Mouse (Mus musculus): ENCODE results near the gene Dennd6b. TPM values are rescaled to one million over a fixed set of nuclear protein-coding genes. Genes with fewer than 3 reads are reported as not detected.

Dennd6b gene
- total and polyA plus RNA-seq, 3 experiments: 4.1 to 9.1 (median 9.0) TPM

GRCm38 (mm10) chr15:89215611-89216233 is 19.4 kb upstream of the Dennd6b start:
- peaks cover 13% of the 10 kb centered on the region for H3K79me2 ChIP-seq (replicated peaks; ENCODE audit: control insufficient read depth, extremely low read depth, insufficient read depth, poor library complexity, severe bottlenecking)
- H3K27ac ChIP-seq (ENCODE audit: insufficient read depth, low read depth): peak overlapping the region; percentile 64
- peaks cover 4% of the 10 kb centered on the region for H3K9me3 ChIP-seq (replicated peaks; ENCODE audit: low read length)
- H3K27me3 ChIP-seq (replicated peaks): no peaks in the 10 kb centered on the region
- peaks cover 0 to 16% of the 10 kb centered on the region in 2 experiments for H3K36me3 ChIP-seq (replicated peaks in 1 of 2; ENCODE audit: control insufficient read depth in 1 of 2, insufficient read depth in 1 of 2, low read length in 1 of 2)
- in situ Hi-C loops (cut with MboI; ENCODE audit: low pct_ligation_motif_present, low pct_unique_long_range_greater_than_20kb, low sequenced_read_pairs): loop anchor here (25.0 kb wide), 1 partner anchor 253 kb away; the partner anchor contains the start of gene Ttll8
- DNase-seq (ENCODE audit: extremely low read depth): no peak
- peaks cover 9 to 33% of the 10 kb centered on the region in 2 experiments; a peak in 3 of 4 replicates for H3K4me1 ChIP-seq (ENCODE audit: control insufficient read depth in 1 of 2, insufficient read depth in 2 of 2)
- H3K9ac ChIP-seq (ENCODE audit: insufficient read depth, low read depth): no peak overlapping the region
- dilution Hi-C loops (cut with MboI; ENCODE audit: extremely low pct_ligation_motif_present, extremely low pct_unique_long_range_greater_than_20kb, low sequenced_read_pairs): no loop called here
- TF ChIP-seq ZNF384 (IDR thresholded peaks at IDR 0.05; ENCODE audit: low read depth, low read length) (no peak), MAX (IDR thresholded peaks at IDR 0.05; ENCODE audit: low read length) (no peak), PAX5 (IDR thresholded peaks at IDR 0.05; ENCODE audit: low read length) (no peak), ZMIZ1 (IDR thresholded peaks at IDR 0.05; ENCODE audit: low read depth, low read length) (no peak), RAD21 (IDR thresholded peaks at IDR 0.05; ENCODE audit: low read depth, low read length) (no peak), CHD1 (IDR thresholded peaks at IDR 0.05; ENCODE audit: low read depth, low read length) (no peak), JUND (conservative IDR thresholded peaks at IDR 0.05; ENCODE audit: low read depth, low read length) (no peak), TCF12 (IDR thresholded peaks at IDR 0.05; ENCODE audit: low read depth, low read length) (no peak), MYC (IDR thresholded peaks at IDR 0.05; ENCODE audit: low read depth, low read length) (no peak), ETS1 (conservative IDR thresholded peaks at IDR 0.05; ENCODE audit: low read depth, low read length) (no peak), ZC3H11A (IDR thresholded peaks at IDR 0.05; ENCODE audit: low read depth, low read length) (no peak), MEF2A (IDR thresholded peaks at IDR 0.05; ENCODE audit: borderline replicate concordance, low read depth, low read length) (no peak)
- peak overlapping the region; percentile 24; the same call in 1 of the 2 replicates for H3K4me2 ChIP-seq (ENCODE audit: insufficient read depth, low read depth, poor library complexity, severe bottlenecking)
- H3K4me3 ChIP-seq (replicated peaks in 1 of 3; ENCODE audit: low read depth in 2 of 3, low read length in 2 of 3, poor library complexity in 1 of 3): no peak overlapping the region

GRCm38 (mm10) chr15:89214953-89215352 is 18.7 kb upstream of the Dennd6b start:
- peaks cover 9 to 36% of the 10 kb centered on the region in 2 experiments; a peak in 3 of 4 replicates for H3K4me1 ChIP-seq (ENCODE audit: control insufficient read depth in 1 of 2, insufficient read depth in 2 of 2)
- TF ChIP-seq EP300 (IDR thresholded peaks at IDR 0.05; ENCODE audit: low read length): peak; percentile 62
- TF ChIP-seq MAZ (IDR thresholded peaks at IDR 0.05; ENCODE audit: low read depth, low read length): no peak
- peak; percentile 45; the same call in 1 of the 2 replicates for TF ChIP-seq JUN (IDR thresholded peaks at IDR 0.05; ENCODE audit: insufficient read depth, low read depth, low read length)
- TF ChIP-seq CHD1 (IDR thresholded peaks at IDR 0.05; ENCODE audit: low read depth, low read length): no peak
- no peak; the same call in 1 of the 2 replicates for TF ChIP-seq ETS1 (conservative IDR thresholded peaks at IDR 0.05; ENCODE audit: low read depth, low read length)
- peak; percentile 90 for TF ChIP-seq MEF2A (IDR thresholded peaks at IDR 0.05; ENCODE audit: borderline replicate concordance, low read depth, low read length)
- TF ChIP-seq IRF4 (IDR thresholded peaks at IDR 0.05; ENCODE audit: low read depth, low read length): peak; percentile 74; the same call in 1 of the 2 replicates
- TF ChIP-seq ZNF384 (IDR thresholded peaks at IDR 0.05; ENCODE audit: low read depth, low read length): 0 out of 2 replicates have a peak, but pooled peaks have one; percentile 23
- DNase-seq (ENCODE audit: extremely low read depth): peak; percentile 14
- H3K4me3 ChIP-seq (replicated peaks in 1 of 3; ENCODE audit: low read depth in 2 of 3, low read length in 2 of 3, poor library complexity in 1 of 3): no peak overlapping the region
- H3K27me3 ChIP-seq (replicated peaks): no peaks in the 10 kb centered on the region
- H3K9ac ChIP-seq (ENCODE audit: insufficient read depth, low read depth): no peak overlapping the region; the same call in 1 of the 2 replicates
- H3K79me2 ChIP-seq (replicated peaks; ENCODE audit: control insufficient read depth, extremely low read depth, insufficient read depth, poor library complexity, severe bottlenecking): peaks cover 13% of the 10 kb centered on the region
- H3K4me2 ChIP-seq (ENCODE audit: insufficient read depth, low read depth, poor library complexity, severe bottlenecking): peak overlapping the region; percentile 24; the same call in 1 of the 2 replicates
- dilution Hi-C loops (cut with MboI; ENCODE audit: extremely low pct_ligation_motif_present, extremely low pct_unique_long_range_greater_than_20kb, low sequenced_read_pairs): no loop called here
- peaks cover 0 to 16% of the 10 kb centered on the region in 2 experiments for H3K36me3 ChIP-seq (replicated peaks in 1 of 2; ENCODE audit: control insufficient read depth in 1 of 2, insufficient read depth in 1 of 2, low read length in 1 of 2)
- in situ Hi-C loops (cut with MboI; ENCODE audit: low pct_ligation_motif_present, low pct_unique_long_range_greater_than_20kb, low sequenced_read_pairs): loop anchor here (25.0 kb wide), 1 partner anchor 253 kb away; the partner anchor contains the start of gene Ttll8
- H3K9me3 ChIP-seq (replicated peaks; ENCODE audit: low read length): peaks cover 4% of the 10 kb centered on the region
- no peak overlapping the region for H3K27ac ChIP-seq (ENCODE audit: insufficient read depth, low read depth)

Measured in CH12.LX (cell line).